Mouse (Mus musculus): ENCODE measurements around the gene Zfp689.
"Not testable (repeated sequence)": the region's sequence is repeated elsewhere in the genome, so short reads cannot be mapped to it uniquely, and the experiment has no call there.

Zfp689 gene

DNA sequence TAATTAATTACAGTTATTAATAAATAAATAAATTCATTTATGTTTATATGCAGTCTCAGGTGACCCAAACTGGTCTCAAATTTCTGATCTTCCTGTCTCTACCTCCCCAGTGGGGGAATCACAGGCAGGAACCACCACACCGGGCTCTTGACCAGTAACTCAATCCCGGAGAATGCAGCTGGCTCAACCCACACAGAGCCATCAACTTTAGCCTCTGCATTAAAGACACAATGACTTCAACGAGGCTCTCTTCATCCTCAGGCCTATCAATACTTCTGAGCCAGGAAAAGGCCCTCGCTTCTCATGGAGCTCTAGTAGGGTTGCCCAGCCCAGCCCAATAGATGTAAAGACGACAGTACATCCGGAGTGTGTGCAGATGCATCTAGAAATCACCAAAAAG is 44.9 kb downstream of the Zfp689 start:
- DNase-seq (ENCODE audit: low spot score in 2 of 2), result not testable (repeated sequence)

DNA sequence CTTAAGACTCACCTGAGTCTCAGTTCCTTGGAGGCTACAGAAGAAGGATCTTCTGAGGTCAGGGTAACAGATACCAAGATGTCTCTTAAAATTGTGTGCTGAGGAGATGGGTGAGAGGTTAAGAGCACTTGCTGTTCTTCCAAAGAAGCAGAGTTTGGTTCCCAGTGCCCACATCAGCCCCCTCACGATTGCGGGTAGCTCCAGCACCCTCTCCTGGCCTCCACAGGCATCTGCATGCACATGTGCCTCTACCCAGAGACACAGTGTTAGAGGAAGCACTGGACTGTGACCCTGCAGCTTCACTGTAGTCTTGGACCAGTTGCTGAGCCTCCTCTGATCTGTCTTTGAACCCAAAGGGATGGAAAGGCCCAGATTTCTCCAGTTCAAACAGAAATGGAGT is 46.0 kb downstream of the Zfp689 start:
- no peak for DNase-seq (ENCODE audit: low spot score in 2 of 2)

DNA sequence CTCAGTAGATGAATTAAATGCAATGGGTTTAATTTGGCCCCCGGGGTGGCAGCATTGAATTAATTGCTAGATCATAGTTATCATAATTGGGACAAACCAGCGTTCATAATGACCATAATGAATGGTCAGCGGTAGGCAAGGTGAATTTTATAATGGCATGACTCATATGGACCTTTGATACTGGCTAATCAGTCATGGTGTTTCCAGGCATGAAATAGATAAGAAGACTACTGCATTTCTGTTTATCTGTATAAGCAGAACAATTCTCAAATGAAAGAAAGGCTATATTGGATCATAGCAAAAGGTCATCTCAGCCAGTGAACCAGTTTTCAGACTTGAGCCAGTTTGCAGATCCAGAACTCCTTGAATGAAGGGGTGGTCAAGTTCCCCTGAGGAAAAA is 48.6 kb downstream of the Zfp689 start:
- DNase-seq (ENCODE audit: low spot score in 2 of 2), result no peak

DNA sequence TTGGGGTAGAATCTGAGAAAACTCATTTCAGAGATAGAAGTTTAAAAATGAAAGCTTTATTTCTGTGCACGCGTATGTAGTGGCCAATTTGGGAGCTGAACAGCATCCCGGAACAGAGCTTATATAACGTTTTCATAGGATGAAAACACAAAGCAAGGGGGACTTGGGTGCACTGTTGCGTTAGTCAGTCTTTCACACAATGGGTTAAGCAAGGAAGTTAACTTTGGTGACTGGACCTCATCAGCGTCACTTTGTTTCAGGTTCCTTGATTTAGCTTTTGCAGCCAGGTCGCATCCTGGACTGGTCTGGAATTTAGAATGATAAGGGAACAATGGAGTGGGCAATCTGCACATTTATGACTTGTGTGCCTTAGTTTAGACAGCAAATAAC is 55.0 kb downstream of the Zfp689 start:
- no peak for DNase-seq (ENCODE audit: low spot score in 2 of 2)

DNA sequence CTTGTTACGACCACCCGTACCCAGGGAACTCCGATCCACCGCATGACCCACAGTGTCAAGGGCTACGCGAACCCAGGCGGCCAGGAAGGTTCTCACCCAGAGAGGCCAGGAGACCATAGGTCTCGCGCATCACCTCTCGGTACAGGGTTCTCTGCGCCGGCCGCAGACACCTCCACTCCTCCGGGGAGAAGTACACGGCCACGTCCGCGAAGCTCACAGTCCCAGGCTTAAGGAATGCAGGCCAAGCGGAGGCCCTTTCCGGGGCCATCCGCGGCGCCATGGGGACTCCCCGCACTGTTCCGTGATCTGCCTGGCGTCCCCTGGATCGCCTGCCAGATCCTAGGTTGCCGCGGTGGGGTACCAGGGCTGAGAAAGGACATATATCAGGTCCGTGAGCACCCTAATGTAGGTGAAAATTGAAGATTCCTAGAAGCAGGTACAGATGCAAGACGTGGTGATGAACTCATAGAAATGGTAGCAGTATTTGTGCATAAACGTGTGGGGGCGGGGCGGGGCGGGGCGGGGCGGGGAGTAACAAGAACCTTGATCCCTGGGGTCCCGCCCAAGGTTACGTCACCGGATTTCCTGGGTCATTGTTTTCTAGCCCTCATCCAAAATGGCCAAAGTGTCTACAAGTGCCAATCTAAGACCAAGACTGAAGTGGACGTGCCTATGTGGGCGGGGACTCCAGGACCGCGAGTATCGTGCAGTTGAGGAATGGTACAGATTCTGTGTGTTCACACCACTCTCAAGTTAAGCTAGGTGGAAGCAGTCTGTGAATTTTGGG is 55.6 kb downstream of the Zfp689 start, which contains the start of gene E430018J23Rik:
Gene E430018J23Rik (minus strand): TSS at position 473 of the 787 bp plus-strand sequence.
- DNase-seq (ENCODE audit: low spot score in 2 of 2), result peak; percentile 97 to 99

DNA sequence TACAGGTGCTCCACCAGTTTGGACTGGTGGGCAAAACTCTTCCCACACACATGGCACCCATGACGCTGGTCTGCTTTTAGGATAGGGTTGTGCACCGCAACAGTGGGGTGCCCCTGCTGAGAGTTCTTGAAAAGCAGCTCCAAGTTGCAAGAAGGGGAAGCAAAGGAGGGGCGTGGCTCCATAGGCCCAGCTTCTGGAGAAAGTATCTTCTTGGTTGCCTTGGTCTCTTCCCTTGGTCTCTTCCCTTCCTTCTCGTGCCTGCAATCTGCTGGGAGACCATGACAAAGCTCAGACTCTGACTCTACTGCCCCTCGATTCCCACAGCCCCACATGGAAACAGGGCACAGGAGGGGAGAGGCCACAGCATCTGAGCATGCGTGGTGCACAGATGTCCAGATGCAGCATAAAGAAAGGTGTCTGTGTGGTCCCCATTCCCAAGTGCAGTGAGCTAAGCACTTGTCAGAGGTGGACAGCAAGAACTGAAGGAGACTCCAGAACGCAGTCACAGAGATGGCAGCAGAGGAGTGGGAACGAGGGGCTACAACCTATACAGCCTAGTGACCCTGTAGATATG is 56.6 kb downstream of the Zfp689 start:
- DNase-seq (ENCODE audit: low spot score in 2 of 2), result no peak

Data from right cerebral cortex, adult 2 months (tissue).